Mouse (Mus musculus): ENCODE data around the gene Wapl.

DNA sequence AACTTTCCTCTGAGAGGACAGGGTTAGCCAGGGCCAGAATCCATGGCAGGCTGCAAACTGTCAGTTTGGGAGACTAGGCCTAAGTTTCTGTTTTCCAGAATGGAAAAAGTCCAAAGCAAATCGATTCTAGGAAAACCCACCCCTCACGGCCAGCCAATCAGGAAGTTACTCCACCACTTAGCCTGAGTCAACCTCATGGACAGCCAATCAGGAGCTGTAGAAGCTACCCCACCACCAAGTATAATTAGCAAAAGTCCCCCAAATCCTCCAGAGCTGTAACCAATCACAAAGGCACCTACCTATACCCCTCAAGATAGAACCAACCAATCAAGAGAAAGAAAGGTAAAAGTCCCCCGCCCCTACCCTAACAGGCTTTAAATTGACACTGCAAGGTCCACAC, 82.0 kb downstream of the Wapl start:
- TF ChIP-seq CTCF (conservative IDR thresholded peaks at IDR 0.05 in 1 of 2, IDR thresholded peaks at IDR 0.05 in 1 of 2; ENCODE audit: low read depth in 2 of 2, low read length in 2 of 2) (no peak), UBTF (IDR thresholded peaks at IDR 0.05; ENCODE audit: low read depth, low read length) (no peak), NRF1 (IDR thresholded peaks at IDR 0.05; ENCODE audit: low read depth, low read length) (no peak), ZC3H11A (IDR thresholded peaks at IDR 0.05; ENCODE audit: low read depth, low read length) (no peak), ZKSCAN1 (IDR thresholded peaks at IDR 0.05; ENCODE audit: borderline replicate concordance, low read depth, low read length) (no peak), KAT2A (IDR thresholded peaks at IDR 0.05; ENCODE audit: insufficient replicate concordance, low read length) (no peak), POLR2A (IDR thresholded peaks at IDR 0.05; ENCODE audit: low read depth, low read length) (no peak), TCF12 (IDR thresholded peaks at IDR 0.05; ENCODE audit: low read depth, low read length) (no peak)

All from CH12.LX (cell line).